Mouse (Mus musculus) ES-E14 (cell line): Measurements from ENCODE around the gene Cspg5.

ENCODE experiments used
- CHD2 ChIP-seq: IDR thresholded peaks from 2 replicates; pipeline ENCODE4 v1.6.1; 2014; ENCODE audit warnings: mild to moderate bottlenecking, low read depth, low read length, inconsistent platforms
- ZC3H11A ChIP-seq: IDR thresholded peaks from 2 replicates; pipeline ENCODE4 v1.6.1; 2012; ENCODE audit warnings: low read depth, mild to moderate bottlenecking, inconsistent platforms, low read length, borderline replicate concordance
- ZNF384 ChIP-seq: IDR thresholded peaks from 2 replicates; pipeline ENCODE4 v1.6.1; 2012; ENCODE audit warnings: low read depth, low read length, inconsistent platforms

DNA sequence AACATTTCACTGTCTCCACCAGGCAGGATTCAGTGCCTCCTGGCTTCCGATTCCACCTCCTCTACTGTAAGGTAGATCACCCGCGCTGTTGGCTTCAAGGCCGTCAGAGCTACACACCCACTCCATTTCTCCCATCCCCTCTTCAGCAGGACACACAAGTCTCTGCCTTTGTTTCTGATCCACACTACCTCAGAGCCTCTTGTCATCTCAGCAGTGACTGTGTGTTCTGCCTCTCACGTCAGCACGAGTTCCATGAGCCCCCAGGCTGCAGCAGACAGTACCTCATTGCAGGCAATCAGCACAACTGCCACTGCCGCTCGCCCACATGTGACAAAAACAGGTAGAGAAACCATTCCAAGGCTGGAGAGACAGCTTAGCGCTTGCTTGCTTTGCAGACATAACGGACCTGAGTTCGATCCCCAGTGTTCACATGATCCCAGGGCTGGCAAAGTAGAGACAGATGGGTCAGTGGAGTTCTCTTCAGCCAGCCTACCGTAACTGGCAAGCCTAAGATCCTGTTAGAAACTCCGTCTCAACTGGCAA is 50.4 kb downstream of the Cspg5 start:
- TF ChIP-seq ZC3H11A (no peak), CHD2 (no peak), ZNF384 (no peak)
